Mouse (Mus musculus): ENCODE data around the gene Sf3b2. TPM values are rescaled to one million over a fixed set of nuclear protein-coding genes. Genes with fewer than 3 reads are reported as not detected.
"Not testable (repeated sequence)": the region's sequence is repeated elsewhere in the genome, so short reads cannot be mapped to it uniquely, and the experiment has no call there.

Gene Sf3b2
- total RNA-seq, 4 experiments from 2014 or later = 179 to 198 (median 191) TPM

DNA sequence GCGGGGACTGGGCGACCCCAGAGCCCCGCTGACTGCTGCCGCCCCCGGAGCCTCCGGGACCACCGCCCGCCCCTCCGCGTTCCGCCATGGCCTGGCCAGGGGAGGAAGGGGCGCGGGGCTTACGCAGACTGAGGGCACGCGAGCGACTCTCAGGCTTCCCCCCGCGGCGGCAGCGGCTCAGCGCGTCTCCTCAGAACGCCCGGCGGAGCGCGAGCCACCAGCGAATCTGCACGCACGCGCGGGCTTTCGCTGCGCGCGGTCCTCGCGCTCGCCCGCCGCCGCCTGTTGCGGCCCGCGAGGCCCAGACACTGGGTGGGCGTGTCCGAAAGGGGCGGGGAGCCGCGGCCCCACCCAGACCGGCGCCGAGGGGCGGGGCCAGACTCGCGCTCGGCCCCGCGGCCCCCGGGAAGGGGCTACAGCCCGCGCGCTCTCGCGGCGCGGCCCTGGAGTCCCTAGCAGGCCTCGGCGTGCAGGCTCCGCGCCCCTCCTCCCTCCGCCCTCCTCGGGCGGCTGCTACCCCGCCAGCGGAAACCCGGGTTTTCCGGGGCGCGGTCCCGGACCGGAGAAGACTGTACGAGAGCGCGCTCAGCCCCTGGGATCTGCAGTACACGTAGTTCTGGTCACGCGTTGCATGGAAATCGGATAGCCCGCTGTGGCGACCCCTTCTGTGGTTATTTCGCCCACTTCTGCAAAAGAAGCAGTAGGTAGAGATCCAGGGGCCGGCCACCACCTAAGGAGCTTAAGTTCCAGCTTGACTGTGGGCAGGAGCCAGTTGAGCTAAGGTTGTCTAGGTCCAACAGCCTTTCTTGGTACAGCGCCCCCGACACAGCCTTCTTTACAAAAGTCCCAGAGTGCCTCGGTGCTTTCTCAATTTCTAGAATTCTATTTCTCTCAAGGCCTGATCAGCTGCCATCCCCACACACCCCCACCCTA is 22.2 kb downstream of the Sf3b2 start, which contains the start of gene Pacs1:
Gene Pacs1 (minus strand): TSS at position 319 of the 933 bp plus-strand sequence.
- peak; percentile 78 for DNase-seq

DNA sequence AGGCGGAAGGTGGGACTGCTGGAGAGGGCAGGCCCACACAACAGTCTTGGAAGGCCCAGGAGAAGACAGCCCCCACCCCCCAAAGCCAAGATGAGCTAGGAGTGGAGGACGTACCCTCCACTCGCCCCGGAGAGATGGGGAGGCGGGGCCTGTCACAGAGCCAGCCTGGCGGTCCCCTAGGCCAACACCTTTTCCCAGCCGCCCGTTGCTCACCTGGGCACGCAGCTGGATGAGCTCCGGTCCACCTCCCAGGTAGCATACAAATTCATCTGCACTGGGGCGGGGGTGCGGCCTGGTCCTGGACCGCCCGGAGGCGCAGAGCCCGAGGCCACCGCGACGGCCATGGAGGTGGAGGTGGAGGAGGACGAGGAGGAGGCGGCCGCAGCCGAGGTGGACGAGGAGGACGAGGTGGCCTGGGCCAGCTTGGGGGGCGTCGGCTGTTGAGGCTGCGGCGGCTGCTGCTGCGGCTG is 22.9 kb downstream of the Sf3b2 start:
- peak; percentile 41 for DNase-seq

DNA sequence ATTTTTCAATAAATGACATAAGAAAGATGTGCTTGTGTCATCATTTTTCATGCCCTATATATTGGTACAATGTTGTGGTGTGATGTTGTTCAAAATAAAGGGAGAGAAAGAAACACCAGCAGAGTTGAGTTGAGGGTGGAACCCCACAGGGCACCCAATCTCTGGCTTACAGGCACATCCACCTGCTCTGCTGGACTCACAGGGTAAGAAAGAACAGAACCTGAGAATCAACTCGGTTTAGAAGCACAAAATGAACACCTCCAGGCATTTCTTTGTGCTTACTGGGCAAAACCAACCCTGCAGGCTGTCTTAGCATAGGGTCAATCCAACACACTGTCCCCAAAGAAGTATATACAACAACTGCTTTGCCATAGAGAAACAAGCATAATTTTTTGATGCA is 23.8 kb downstream of the Sf3b2 start:
- DNase-seq = no peak

DNA sequence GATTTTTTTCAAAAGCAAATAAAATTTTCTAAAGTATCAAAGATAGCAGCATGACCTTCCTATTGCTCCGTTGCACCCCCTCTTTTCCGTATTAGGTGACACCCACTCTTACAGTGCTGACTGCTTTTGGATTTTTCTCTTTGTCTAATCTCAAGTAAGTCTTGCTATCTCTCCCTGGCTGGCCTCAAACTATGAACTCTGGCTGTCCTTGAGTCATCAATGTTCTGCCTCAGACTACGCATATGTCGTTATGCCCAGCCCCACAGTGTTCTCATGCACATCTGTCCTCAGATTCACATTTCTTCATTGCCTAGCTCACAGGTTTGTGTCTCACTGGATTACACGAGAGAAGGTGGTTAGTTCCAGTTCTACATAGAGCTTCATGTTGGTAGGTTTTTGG is 25.9 kb downstream of the Sf3b2 start:
- DNase-seq = no peak

DNA sequence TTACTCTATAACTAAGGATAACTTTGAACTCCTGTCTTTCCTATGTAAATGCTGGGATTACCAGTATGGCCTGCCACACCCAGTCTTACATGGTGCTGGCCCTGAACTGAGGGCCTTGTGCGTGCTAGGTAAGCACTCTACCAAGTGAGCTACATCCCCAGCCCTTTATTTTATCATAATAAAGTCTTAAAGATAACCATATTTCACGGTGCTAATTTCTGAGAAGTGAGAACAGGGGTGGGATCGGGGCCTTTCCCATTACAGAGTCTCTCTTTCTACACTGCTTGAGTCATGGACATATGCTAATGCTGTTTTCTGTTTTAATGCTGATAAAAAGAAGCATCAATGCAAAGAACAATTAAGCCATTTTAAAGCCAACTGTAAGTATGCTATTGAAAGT is 26.4 kb downstream of the Sf3b2 start:
- DNase-seq = no peak

DNA sequence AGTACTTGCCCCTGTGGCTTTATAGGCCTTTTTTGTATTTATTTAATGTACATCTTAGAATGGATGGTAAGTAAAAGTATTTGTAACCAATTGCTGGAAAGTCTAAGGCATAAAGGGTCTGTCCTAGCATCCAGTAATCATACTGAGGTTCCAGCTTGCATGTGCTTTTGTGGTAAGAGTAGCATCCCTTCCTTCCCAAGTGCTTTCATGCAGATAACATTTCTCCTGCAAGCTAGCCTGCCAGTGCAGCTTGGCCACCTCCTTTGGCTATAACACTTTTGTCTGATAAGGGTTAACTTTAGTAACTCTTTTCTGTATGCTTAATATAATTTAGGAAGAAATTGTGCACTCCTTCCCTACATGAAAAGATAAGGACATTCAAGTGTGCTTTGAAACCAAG is 27.2 kb downstream of the Sf3b2 start:
- no peak for DNase-seq

DNA sequence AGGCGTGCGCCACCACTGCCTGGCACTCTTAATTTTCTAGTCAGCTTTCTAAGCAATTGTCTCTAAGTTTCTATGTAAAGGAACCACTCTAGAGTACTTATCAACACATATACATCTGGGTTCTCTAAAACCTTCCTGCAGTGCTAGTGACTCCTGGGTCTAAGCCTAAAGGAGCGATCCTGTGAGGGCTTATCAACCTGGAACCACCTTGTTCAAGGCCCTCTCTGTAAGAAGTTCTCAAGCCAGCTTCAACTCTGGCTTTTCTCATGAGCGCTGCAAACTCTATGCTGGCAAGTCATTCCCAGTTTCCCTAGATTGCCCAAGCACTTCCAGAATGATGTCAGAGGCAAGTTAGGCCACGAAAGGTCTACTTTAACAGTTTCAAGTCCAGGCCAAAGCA is 28.2 kb downstream of the Sf3b2 start:
- DNase-seq = no peak

DNA sequence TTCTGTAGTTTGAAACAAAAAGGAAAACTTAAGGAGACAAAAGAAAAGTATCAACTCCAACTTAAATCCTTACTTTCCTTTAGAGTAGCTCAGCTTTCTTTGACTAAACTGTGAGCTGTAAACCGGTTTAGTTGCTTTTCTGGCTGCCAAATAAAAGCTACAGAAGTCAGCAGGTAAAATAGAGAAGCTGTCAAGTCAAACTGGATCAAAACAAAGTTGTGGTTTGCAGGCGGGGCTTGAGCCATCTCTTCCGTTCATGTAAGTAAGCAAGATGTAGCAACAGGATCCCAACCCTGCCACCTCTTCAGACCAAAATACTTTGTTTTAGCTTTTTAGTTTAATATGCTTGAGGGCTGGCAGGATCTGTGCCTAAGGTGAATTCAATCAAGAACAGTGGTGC is 38.1 kb downstream of the Sf3b2 start:
- DNase-seq = no peak

DNA sequence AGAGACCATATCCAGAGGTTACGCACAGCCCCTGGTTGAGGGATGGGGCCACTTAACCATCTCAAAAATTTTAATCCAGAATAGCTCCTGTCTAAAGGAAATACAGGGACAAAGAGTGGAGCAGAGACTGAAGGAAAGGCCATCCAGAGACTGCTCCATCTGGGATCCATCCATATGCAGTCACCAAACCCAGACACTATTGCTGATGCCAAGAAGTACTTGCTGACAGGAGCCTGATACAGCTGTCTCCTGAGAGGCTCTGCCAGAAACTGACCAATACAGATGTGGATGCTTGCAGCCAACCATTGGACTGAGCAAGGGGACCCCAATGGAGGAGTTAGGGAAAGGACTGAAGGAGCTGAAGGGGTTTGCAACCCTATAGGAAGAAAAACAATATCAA is 58.3 kb downstream of the Sf3b2 start:
- DNase-seq = not testable (repeated sequence)

DNA sequence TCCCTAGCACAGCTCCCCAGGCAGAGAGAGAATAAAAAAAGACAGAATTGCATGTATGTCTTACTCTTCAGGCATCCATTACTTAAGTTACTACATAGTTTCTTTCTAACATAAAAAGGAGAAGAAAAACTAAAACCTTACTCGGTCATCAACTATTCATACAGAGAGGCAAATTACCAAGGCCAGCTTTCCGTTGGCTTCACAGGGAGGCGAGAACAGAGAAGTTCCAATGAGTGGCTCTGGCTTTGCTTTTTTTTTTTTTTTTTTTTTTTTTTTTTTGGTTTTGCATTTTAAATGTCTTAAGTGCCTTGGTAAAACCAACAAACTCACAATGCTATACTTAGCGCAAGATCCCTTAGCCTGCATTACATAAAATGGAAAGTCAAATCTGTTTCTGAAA is 62.6 kb downstream of the Sf3b2 start:
- DNase-seq = no peak

DNA sequence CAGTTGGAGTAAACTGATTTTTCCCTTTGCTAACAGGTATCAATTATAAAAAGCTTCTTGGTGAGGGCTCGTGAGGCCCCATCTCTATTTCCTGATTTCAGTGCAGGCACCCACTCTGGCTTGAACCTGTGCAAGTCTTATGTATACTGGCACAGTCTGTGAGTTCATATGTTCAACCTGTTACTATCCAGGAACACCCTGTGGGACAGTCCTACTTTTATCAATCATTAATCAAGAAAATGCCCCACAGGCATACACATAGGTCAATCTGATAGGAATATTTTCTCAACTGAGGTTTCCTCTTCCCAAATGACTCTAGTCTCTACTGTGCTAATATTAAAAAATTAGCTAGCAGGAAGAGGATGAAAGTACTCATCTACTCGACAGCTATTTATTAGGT is 65.1 kb downstream of the Sf3b2 start:
- no peak for DNase-seq

DNA sequence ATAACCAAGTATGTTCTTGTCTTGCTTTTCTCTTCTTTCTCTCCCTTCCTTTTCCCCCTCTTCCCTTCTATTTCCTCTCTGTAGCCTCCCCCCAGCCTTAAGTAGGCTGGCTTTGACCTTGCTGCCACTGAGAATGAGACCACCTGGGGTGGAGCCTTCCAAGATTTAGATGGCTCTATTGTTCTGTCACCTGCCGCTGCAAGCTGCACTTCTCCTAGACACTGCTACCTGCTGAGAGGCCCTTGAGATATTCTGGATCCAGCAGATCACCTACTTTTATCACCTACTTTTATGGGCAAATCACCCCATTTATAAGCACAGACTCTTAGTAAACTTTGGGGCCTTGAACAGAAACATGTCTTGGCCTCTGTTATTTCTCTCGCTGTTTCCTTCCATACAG is 70.6 kb downstream of the Sf3b2 start:
- no peak for DNase-seq

DNA sequence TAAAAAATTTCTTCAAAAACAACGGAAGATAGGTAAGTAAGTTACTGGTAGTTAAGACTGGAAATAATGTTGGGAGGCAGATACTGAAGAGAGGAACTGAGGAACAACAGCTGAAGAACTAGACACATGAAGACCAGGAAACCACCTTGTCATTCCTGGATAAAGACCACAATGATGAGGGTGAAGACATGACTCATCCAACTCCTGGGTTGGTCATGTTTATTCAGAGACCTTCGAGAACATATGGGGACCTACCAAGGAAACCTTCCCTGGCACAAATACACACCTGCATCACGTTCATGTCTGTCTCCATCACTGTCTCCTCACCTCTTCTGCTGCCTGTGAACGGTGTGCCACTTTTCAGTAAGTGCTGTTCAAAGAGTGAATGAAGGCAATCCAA is 71.2 kb downstream of the Sf3b2 start:
- DNase-seq = no peak

Other genes with a start within 250 kb of the Sf3b2 start
- gene Rin1, start 245.0 kb downstream of the Sf3b2 start, total RNA-seq (2022) = 1 to 10 TPM; 4.1 to 8.1 (median 7.7) TPM
- 10 to 100 TPM in 1 of 4 experiments, 1 to 10 TPM in 3; 8.9 to 11.8 (median 9.2) TPM for gene Cd248, start 227.4 kb downstream of the Sf3b2 start, total RNA-seq (2022)
- gene Tmem151a, start 209.9 kb downstream of the Sf3b2 start, total RNA-seq (2022) = 1 to 10 TPM; 2.1 to 2.8 (median 2.6) TPM
- gene Yif1a, start 206.9 kb downstream of the Sf3b2 start, total RNA-seq (2022) = 10 to 100 TPM; 58.5 to 79.0 (median 62.9) TPM
- 1 to 10 TPM; 1.5 to 3.2 (median 2.6) TPM for gene Cnih2, start 196.9 kb downstream of the Sf3b2 start, total RNA-seq (2022)
- 100 to 1,000 TPM; 184 to 206 (median 197) TPM for gene Rab1b, start 188.4 kb downstream of the Sf3b2 start, total RNA-seq (2022)
- 10 to 100 TPM; 54.5 to 66.9 (median 61.4) TPM for gene Klc2, start 176.9 kb downstream of the Sf3b2 start, total RNA-seq (2022)
- gene Pacs1, start 22.3 kb downstream of the Sf3b2 start, total RNA-seq (2022) = 10 to 100 TPM; 23.9 to 35.0 (median 29.7) TPM
- gene Gal3st3, start 2.9 kb upstream of the Sf3b2 start, total RNA-seq (2022) = under 1 TPM; 0.09 to 0.62 (median 0.30) TPM
- not detected for gene Catsper1, start 40.3 kb upstream of the Sf3b2 start, total RNA-seq (2022)
- gene Cst6, start 54.1 kb upstream of the Sf3b2 start, total RNA-seq (2022) = 10 to 100 TPM in 2 of 4 experiments, 1 to 10 TPM in 2; 1.2 to 14.6 (median 6.8) TPM
- 10 to 100 TPM; 22.2 to 26.7 (median 25.2) TPM for gene Eif1ad, start 71.3 kb upstream of the Sf3b2 start, total RNA-seq (2022)
- 100 to 1,000 TPM; 130 to 147 (median 140) TPM for gene Banf1, start 71.7 kb upstream of the Sf3b2 start, total RNA-seq (2022)
- 100 to 1,000 TPM in 2 of 4 experiments, 10 to 100 TPM in 2; 75.2 to 101 (median 98.6) TPM for gene Sart1, start 93.2 kb upstream of the Sf3b2 start, total RNA-seq (2022)
- under 1 TPM in 1 of 4 experiments, not detected in 3; 0.17 TPM for gene Tsga10ip, start 107.1 kb upstream of the Sf3b2 start, total RNA-seq (2022)
- 100 to 1,000 TPM; 272 to 295 (median 289) TPM for gene Drap1, start 129.5 kb upstream of the Sf3b2 start, total RNA-seq (2022)
- 10 to 100 TPM; 52.2 to 59.2 (median 52.8) TPM for gene AI837181, start 129.7 kb upstream of the Sf3b2 start, total RNA-seq (2022)
- under 1 TPM in 3 of 4 experiments, not detected in 1; 0.22 to 0.86 (median 0.56) TPM for gene Fosl1, start 152.1 kb upstream of the Sf3b2 start, total RNA-seq (2022)
- 10 to 100 TPM in 3 of 4 experiments, 1 to 10 TPM in 1; 8.9 to 12.4 (median 11.4) TPM for gene Ccdc85b, start 162.4 kb upstream of the Sf3b2 start, total RNA-seq (2022)
- 100 to 1,000 TPM in 2 of 4 experiments, 10 to 100 TPM in 2; 95.6 to 139 (median 110) TPM for gene Fibp, start 165.2 kb upstream of the Sf3b2 start, total RNA-seq (2022)
- gene Ctsw, start 173.1 kb upstream of the Sf3b2 start, total RNA-seq (2022) = 1 to 10 TPM; 1.1 to 2.2 (median 1.6) TPM
- gene Efemp2, start 178.5 kb upstream of the Sf3b2 start, total RNA-seq (2022) = 100 to 1,000 TPM in 2 of 4 experiments, 10 to 100 TPM in 2; 64.9 to 173 (median 105) TPM
- gene Mus81, start 192.9 kb upstream of the Sf3b2 start, total RNA-seq (2022) = 10 to 100 TPM; 25.8 to 40.4 (median 33.8) TPM
- gene Cfl1, start 195.0 kb upstream of the Sf3b2 start, total RNA-seq (2022) = 100 to 1,000 TPM; 711 to 770 (median 737) TPM
- gene 1700020D05Rik, start 208.3 kb upstream of the Sf3b2 start, total RNA-seq (2022) = 10 to 100 TPM in 1 of 4 experiments, 1 to 10 TPM in 3; 2.2 to 10.4 (median 5.4) TPM
- gene Snx32, start 215.1 kb upstream of the Sf3b2 start, total RNA-seq (2022) = 10 to 100 TPM; 13.4 to 35.0 (median 23.9) TPM

All from adrenal gland, adult 8-10 months (tissue).